Mouse (Mus musculus) kidney, embryonic 16.5 days (tissue): ENCODE data around the gene Selenom. TPM values are rescaled to one million over a fixed set of nuclear protein-coding genes. Genes with fewer than 3 reads are reported as not detected.

ENCODE experiments used
- ATAC-seq: fragments of 200-750 bp; cut with Nextera tagmentation; 2 replicates; pipeline ENCODE4 v1.8.0; 2017; ENCODE audit warnings: moderate TSS enrichment; ENCODE audit not compliant: low FRiP score, low TSS enrichment
- H3K27ac ChIP-seq: fragments of 300-500 bp; sonication (generic); 2 replicates; pipeline ENCODE4 v1.5.1; 2014; ENCODE audit warnings: low read length
- H3K27me3 ChIP-seq: fragments of 300-500 bp; sonication (generic); 2 replicates; pipeline ENCODE4 v1.6.1; 2014; ENCODE audit warnings: low read length, control low read depth, mixed read lengths; ENCODE audit not compliant: insufficient read depth
- H3K36me3 ChIP-seq: fragments of 300-500 bp; sonication (generic); 2 replicates; pipeline ENCODE4 v1.6.1; 2014; ENCODE audit warnings: low read length, control low read depth, mixed read lengths; ENCODE audit not compliant: insufficient read depth
- H3K4me1 ChIP-seq: fragments of 300-500 bp; sonication (generic); 2 replicates; pipeline ENCODE4 v1.6.1; 2014; ENCODE audit warnings: low read length, control low read depth, mixed read lengths; ENCODE audit not compliant: insufficient read depth
- H3K4me2 ChIP-seq: fragments of 300-500 bp; sonication (generic); replicated peaks from 2 replicates; pipeline ENCODE4 v1.6.1; 2014; ENCODE audit warnings: low read depth, low read length
- H3K4me3 ChIP-seq: fragments of 300-500 bp; sonication (generic); 2 replicates; pipeline ENCODE4 v1.5.1; 2014; ENCODE audit warnings: mild to moderate bottlenecking, low read length
- H3K9ac ChIP-seq: fragments of 300-500 bp; sonication (generic); replicated peaks from 2 replicates; pipeline ENCODE4 v1.6.1; 2014; ENCODE audit warnings: low read length
- H3K9me3 ChIP-seq: fragments of 300-500 bp; sonication (generic); 2 replicates; pipeline ENCODE4 v1.6.1; 2016; ENCODE audit warnings: low read length, control low read depth
- WGBS: fragments of 180-500 bp; shearing (Covaris S2); extraction: QIAGEN DNeasy Blood & Tissue Kit; methylation state at CpG from one replicate; pipeline ENCODE4 v1.1.7; 2014; 5-methylcytosine and 5-hydroxymethylcytosine counted together
- polyA plus RNA-seq: library from polyadenylated mRNA; unstranded; fragments of >200 nt; fragmentation: Nextera tagmentation; extraction: Ambion mirVana; gene quantifications from 2 replicates; pipeline ENCODE4 v1.2.1, GENCODE M21; 2015

Selenom gene
- polyA plus RNA-seq, 1 experiment from 2014 or later, result 114 TPM

GRCm38 (mm10) chr11:3557852-3558251, 43.4 kb downstream of the Selenom start:
- no peaks in the 10 kb centered on the region for H3K27me3 ChIP-seq
- WGBS, result 57% methylated on average over 3 of the region's 3 CpGs
- no peaks in the 10 kb centered on the region for H3K9me3 ChIP-seq
- H3K27ac ChIP-seq, result no peak overlapping the region
- H3K36me3 ChIP-seq, result no peaks in the 10 kb centered on the region
- H3K9ac ChIP-seq, result no peak overlapping the region
- no peak for ATAC-seq
- H3K4me3 ChIP-seq, result no peak overlapping the region
- H3K4me2 ChIP-seq, result no peak overlapping the region
- peaks cover 5% of the 10 kb centered on the region; the same call in 1 of the 2 replicates for H3K4me1 ChIP-seq

GRCm38 (mm10) chr11:3560202-3560601, 45.7 kb downstream of the Selenom start:
- H3K27ac ChIP-seq, result no peak overlapping the region
- H3K4me1 ChIP-seq, result peaks cover 16% of the 10 kb centered on the region
- H3K4me3 ChIP-seq, result no peak overlapping the region
- ATAC-seq, result no peak
- no peak overlapping the region for H3K4me2 ChIP-seq
- H3K36me3 ChIP-seq, result no peaks in the 10 kb centered on the region
- H3K9ac ChIP-seq, result no peak overlapping the region
- no peaks in the 10 kb centered on the region for H3K27me3 ChIP-seq
- WGBS, result 60% methylated on average over 5 of the region's 5 CpGs
- no peaks in the 10 kb centered on the region for H3K9me3 ChIP-seq

GRCm38 (mm10) chr11:3563853-3564252, 49.4 kb downstream of the Selenom start:
- WGBS, result 70% methylated on average over 6 of the region's 6 CpGs
- H3K27ac ChIP-seq, result peak overlapping the region; percentile 84; the same call in 1 of the 2 replicates
- H3K4me1 ChIP-seq, result peaks cover 20% of the 10 kb centered on the region
- H3K27me3 ChIP-seq, result no peaks in the 10 kb centered on the region
- no peak overlapping the region for H3K4me3 ChIP-seq
- no peaks in the 10 kb centered on the region for H3K36me3 ChIP-seq
- no peak overlapping the region for H3K4me2 ChIP-seq
- no peak overlapping the region for H3K9ac ChIP-seq
- ATAC-seq, result no peak
- no peaks in the 10 kb centered on the region for H3K9me3 ChIP-seq

GRCm38 (mm10) chr11:3564451-3564850, 50.0 kb downstream of the Selenom start:
- Histone ChIP-seq H3K27ac (peak overlapping the region; percentile 84), H3K4me2 (no peak overlapping the region), H3K4me3 (no peak overlapping the region), H3K36me3 (no peaks in the 10 kb centered on the region), H3K9ac (peak overlapping the region; percentile 33; the same call in 1 of the 2 replicates), H3K27me3 (no peaks in the 10 kb centered on the region), H3K4me1 (peaks cover 20% of the 10 kb centered on the region), H3K9me3 (no peaks in the 10 kb centered on the region)
- WGBS, result 21% methylated on average over 7 of the region's 7 CpGs
- peak; percentile 70 for ATAC-seq

GRCm38 (mm10) chr11:3566018-3566417, 51.5 kb downstream of the Selenom start:
- WGBS, result 79% methylated on average over 4 of the region's 4 CpGs
- H3K4me1 ChIP-seq, result peaks cover 20% of the 10 kb centered on the region
- no peak overlapping the region for H3K4me3 ChIP-seq
- no peaks in the 10 kb centered on the region for H3K9me3 ChIP-seq
- no peaks in the 10 kb centered on the region for H3K27me3 ChIP-seq
- H3K27ac ChIP-seq, result no peak overlapping the region
- ATAC-seq, result 0 out of 2 replicates have a peak, but pooled peaks have one; percentile 17
- H3K36me3 ChIP-seq, result no peaks in the 10 kb centered on the region
- no peak overlapping the region for H3K9ac ChIP-seq
- no peak overlapping the region for H3K4me2 ChIP-seq

Other genes starting within 250 kb of the Selenom start
- 244 and 249 TPM in 2 replicates for gene Drg1, start 248.3 kb upstream of the Selenom start, polyA plus RNA-seq
- gene Patz1, start 225.8 kb upstream of the Selenom start, polyA plus RNA-seq, result 49.5 and 57.0 TPM in 2 replicates
- gene Pik3ip1, start 184.3 kb upstream of the Selenom start, polyA plus RNA-seq, result 10.5 and 12.5 TPM in 2 replicates
- 45.8 and 49.5 TPM in 2 replicates for gene Limk2, start 105.5 kb upstream of the Selenom start, polyA plus RNA-seq
- gene Rnf185, start 62.3 kb upstream of the Selenom start, polyA plus RNA-seq, result 45.5 and 47.0 TPM in 2 replicates
- gene Pla2g3, start 26.4 kb upstream of the Selenom start, polyA plus RNA-seq, result 0.32 and 0.56 TPM in 2 replicates
- gene Inpp5j, start 9.9 kb upstream of the Selenom start, polyA plus RNA-seq, result 2.8 and 3.1 TPM in 2 replicates
- gene Smtn, start 25.9 kb downstream of the Selenom start, polyA plus RNA-seq, result 110 and 116 TPM in 2 replicates
- 27.5 and 31.2 TPM in 2 replicates for gene Morc2a, start 134.5 kb downstream of the Selenom start, polyA plus RNA-seq